Mouse (Mus musculus) midbrain, postnatal 0 days (tissue): ENCODE data around the gene Olfr394. TPM values are rescaled to one million over a fixed set of nuclear protein-coding genes. Genes with fewer than 3 reads are reported as not detected.
"Not testable (repeated sequence)": the region's sequence is repeated elsewhere in the genome, so short reads cannot be mapped to it uniquely, and the experiment has no call there.

Source experiments
- ATAC-seq: fragments of 200-750 bp; cut with Nextera tagmentation; 2 replicates; pipeline ENCODE4 v1.8.0; 2017; ENCODE audit warnings: moderate number of reproducible peaks, mild to moderate bottlenecking, moderate TSS enrichment, moderate library complexity; ENCODE audit not compliant: low FRiP score
- DNase-seq: peaks from one replicate; pipeline ENCODE4 v3.0.0-alpha.2; 2015; ENCODE audit warnings: low spot score
- H3K27ac ChIP-seq: fragments of 300-500 bp; sonication (generic); 2 replicates; pipeline ENCODE4 v1.5.1; 2014; ENCODE audit warnings: low read depth, mild to moderate bottlenecking, low read length, mixed read lengths
- H3K27me3 ChIP-seq: fragments of 300-500 bp; sonication (generic); 2 replicates; pipeline ENCODE4 v1.6.1; 2014; ENCODE audit warnings: low read length, control low read depth, mixed read lengths; ENCODE audit not compliant: insufficient read depth
- H3K36me3 ChIP-seq: fragments of 300-500 bp; sonication (generic); 2 replicates; pipeline ENCODE4 v1.6.1; 2014; ENCODE audit warnings: low read length, control low read depth, mixed read lengths; ENCODE audit not compliant: insufficient read depth
- H3K4me1 ChIP-seq: fragments of 300-500 bp; sonication (generic); 2 replicates; pipeline ENCODE4 v1.6.1; 2014; ENCODE audit warnings: mild to moderate bottlenecking, control low read depth, antibody characterized with exemption, low read length, mixed read lengths; ENCODE audit not compliant: insufficient read depth
- H3K4me2 ChIP-seq: fragments of 300-500 bp; sonication (generic); 2 replicates; pipeline ENCODE4 v1.6.1; 2014; ENCODE audit warnings: low read depth, mild to moderate bottlenecking, low read length, mixed read lengths; ENCODE audit not compliant: poor library complexity, severe bottlenecking
- H3K4me3 ChIP-seq: fragments of 300-500 bp; sonication (generic); 2 replicates; pipeline ENCODE4 v1.5.1; 2014; ENCODE audit warnings: low read depth, mild to moderate bottlenecking, low read length, moderate library complexity
- H3K9ac ChIP-seq: fragments of 300-500 bp; sonication (generic); replicated peaks from 2 replicates; pipeline ENCODE4 v1.6.1; 2014; ENCODE audit warnings: mild to moderate bottlenecking, low read length, moderate library complexity, mixed read lengths; ENCODE audit not compliant: poor library complexity, severe bottlenecking
- H3K9me3 ChIP-seq: fragments of 300-500 bp; sonication (generic); 2 replicates; pipeline ENCODE4 v1.6.1; 2016; ENCODE audit warnings: low read length, control low read depth
- CTCF ChIP-seq: IDR thresholded peaks from 2 replicates; pipeline ENCODE4 v1.5.1; 2016; ENCODE audit warnings: antibody characterized with exemption, mild to moderate bottlenecking
- WGBS: fragments of 180-500 bp; shearing (Covaris S2); extraction: QIAGEN DNeasy Blood & Tissue Kit; methylation state at CpG from one replicate; pipeline ENCODE4 v1.1.7; 2014; 5-methylcytosine and 5-hydroxymethylcytosine counted together
- polyA plus RNA-seq: library from polyadenylated mRNA; unstranded; fragments of >200 nt; fragmentation: Nextera tagmentation; extraction: Ambion mirVana; gene quantifications from 2 replicates; pipeline ENCODE4 v1.2.1, GENCODE M21; 2015
- total RNA-seq: library from RNA; depleted of rRNA; stranded (reverse); fragments of >200 nt; gene quantifications from 2 replicates; pipeline ENCODE4 v1.2.3, GENCODE M21; 2014; rRNA removed

Olfr394 gene
- total RNA-seq: not detected in 2 replicates
- polyA plus RNA-seq: not detected in 2 replicates

GRCm38 (mm10) chr11:73890671-73891070, at the start of gene Olfr394:
Olfr394 (minus strand) TSS chr11:73890771.
- no peaks in the 10 kb centered on the region for H3K27me3 ChIP-seq

GRCm38 (mm10) chr11:73936377-73936776, 45.8 kb upstream of the Olfr394 start, which contains the start of gene Olfr23:
Olfr23 (plus strand) TSS chr11:73936677.
- no peak within 1 kb of the TSS for H3K4me2 ChIP-seq
- H3K4me3 ChIP-seq: no peak within 1 kb of the TSS
- TF ChIP-seq CTCF: no peak
- H3K27me3 ChIP-seq: no peaks in the 10 kb centered on the region
- H3K4me1 ChIP-seq: no peaks in the 10 kb centered on the region
- ATAC-seq: no peak
- no peaks in the 10 kb centered on the region for H3K36me3 ChIP-seq
- no peak within 1 kb of the TSS for H3K27ac ChIP-seq
- 0 out of 2 replicates have a peak, but pooled peaks cover 11% of the 10 kb centered on the region for H3K9me3 ChIP-seq
- no peak for DNase-seq
- H3K9ac ChIP-seq: no peak within 1 kb of the TSS

More at GRCm38 (mm10) chr11:73890671-73891070, at the start of gene Olfr394:
- no peak for ATAC-seq
- DNase-seq: no peak
- 0 out of 2 replicates have a peak, but pooled peaks cover 4% of the 10 kb centered on the region for H3K9me3 ChIP-seq
- no peaks in the 10 kb centered on the region for H3K4me1 ChIP-seq
- no peak within 1 kb of the TSS for H3K4me2 ChIP-seq
- WGBS: 82% methylated on average over 1 of the region's 1 CpGs
- no peak within 1 kb of the TSS for H3K27ac ChIP-seq
- no peaks in the 10 kb centered on the region for H3K36me3 ChIP-seq
- TF ChIP-seq CTCF: no peak
- H3K9ac ChIP-seq: no peak within 1 kb of the TSS
- no peak within 1 kb of the TSS for H3K4me3 ChIP-seq

- DNase-seq, H3K9ac ChIP-seq, H3K27ac ChIP-seq, H3K4me3 ChIP-seq, H3K9me3 ChIP-seq, ATAC-seq, H3K36me3 ChIP-seq, H3K4me1 ChIP-seq, H3K4me2 ChIP-seq, H3K27me3 ChIP-seq: not testable (repeated sequence)
- WGBS: 79% methylated on average over 4 of the region's 4 CpGs
These were observed 18.6 kb upstream of the Olfr394 start, which contains the start of gene Olfr395 for GRCm38 (mm10) chr11:73909199-73909598. Olfr395 (minus strand) TSS chr11:73909299.

- Histone ChIP-seq H3K4me1 (no peaks in the 10 kb centered on the region), H3K4me2 (no peak within 1 kb of the TSS), H3K27ac (no peak within 1 kb of the TSS), H3K4me3 (no peak within 1 kb of the TSS), H3K36me3 (no peaks in the 10 kb centered on the region), H3K9ac (no peak within 1 kb of the TSS), H3K9me3 (0 out of 2 replicates have a peak, but pooled peaks cover 5% of the 10 kb centered on the region), H3K27me3 (no peaks in the 10 kb centered on the region)
- ATAC-seq (no peak), DNase-seq (no peak)
- no peak for TF ChIP-seq CTCF
These were observed 39.2 kb downstream of the Olfr394 start, which contains the start of gene Olfr393 for GRCm38 (mm10) chr11:73851354-73851753. Olfr393 (minus strand) TSS chr11:73851454.

Other genes with a start within 250 kb of the Olfr394 start
- gene Zfp735, start 202.0 kb downstream of the Olfr394 start, total RNA-seq: not detected in 2 replicates
- not detected in 2 replicates for gene Zfp735, start 202.0 kb downstream of the Olfr394 start, polyA plus RNA-seq
- gene Olfr389, start 110.1 kb downstream of the Olfr394 start, total RNA-seq: not detected in 2 replicates
- not detected in 2 replicates for gene Olfr389, start 110.1 kb downstream of the Olfr394 start, polyA plus RNA-seq
- not detected in 2 replicates for gene Olfr390, start 107.8 kb downstream of the Olfr394 start, total RNA-seq
- not detected in 2 replicates for gene Olfr390, start 107.8 kb downstream of the Olfr394 start, polyA plus RNA-seq
- gene Olfr391-ps, start 87.7 kb downstream of the Olfr394 start, total RNA-seq: not detected in 2 replicates
- not detected in 2 replicates for gene Olfr391-ps, start 87.7 kb downstream of the Olfr394 start, polyA plus RNA-seq
- not detected in 2 replicates for gene Olfr392, start 73.7 kb downstream of the Olfr394 start, total RNA-seq
- gene Olfr392, start 73.7 kb downstream of the Olfr394 start, polyA plus RNA-seq: not detected in 2 replicates
- gene Olfr393, start 39.3 kb downstream of the Olfr394 start, total RNA-seq: not detected in 2 replicates
- gene Olfr393, start 39.3 kb downstream of the Olfr394 start, polyA plus RNA-seq: not detected in 2 replicates
- not detected in 2 replicates for gene Olfr395, start 18.5 kb upstream of the Olfr394 start, total RNA-seq
- gene Olfr395, start 18.5 kb upstream of the Olfr394 start, polyA plus RNA-seq: not detected in 2 replicates
- gene Olfr23, start 45.9 kb upstream of the Olfr394 start, total RNA-seq: not detected in 2 replicates
- gene Olfr23, start 45.9 kb upstream of the Olfr394 start, polyA plus RNA-seq: not detected in 2 replicates
- gene Olfr397, start 70.0 kb upstream of the Olfr394 start, total RNA-seq: not detected in 2 replicates
- not detected in 2 replicates for gene Olfr397, start 70.0 kb upstream of the Olfr394 start, polyA plus RNA-seq
- gene Olfr398, start 99.6 kb upstream of the Olfr394 start, total RNA-seq: not detected in 2 replicates
- not detected in 2 replicates for gene Olfr398, start 99.6 kb upstream of the Olfr394 start, polyA plus RNA-seq
- not detected in 2 replicates for gene Olfr139, start 165.8 kb upstream of the Olfr394 start, total RNA-seq
- not detected in 2 replicates for gene Olfr139, start 165.8 kb upstream of the Olfr394 start, polyA plus RNA-seq
- gene Olfr399, start 165.8 kb upstream of the Olfr394 start, total RNA-seq: not detected in 2 replicates
- not detected in 2 replicates for gene Olfr399, start 165.8 kb upstream of the Olfr394 start, polyA plus RNA-seq
- gene Zfp616, start 179.2 kb upstream of the Olfr394 start, total RNA-seq: not detected in 2 replicates
- not detected in 2 replicates for gene Zfp616, start 179.2 kb upstream of the Olfr394 start, polyA plus RNA-seq
- gene Olfr401, start 222.9 kb upstream of the Olfr394 start, total RNA-seq: not detected in 2 replicates
- not detected in 2 replicates for gene Olfr401, start 222.9 kb upstream of the Olfr394 start, polyA plus RNA-seq